In the genomic region with DNA sequence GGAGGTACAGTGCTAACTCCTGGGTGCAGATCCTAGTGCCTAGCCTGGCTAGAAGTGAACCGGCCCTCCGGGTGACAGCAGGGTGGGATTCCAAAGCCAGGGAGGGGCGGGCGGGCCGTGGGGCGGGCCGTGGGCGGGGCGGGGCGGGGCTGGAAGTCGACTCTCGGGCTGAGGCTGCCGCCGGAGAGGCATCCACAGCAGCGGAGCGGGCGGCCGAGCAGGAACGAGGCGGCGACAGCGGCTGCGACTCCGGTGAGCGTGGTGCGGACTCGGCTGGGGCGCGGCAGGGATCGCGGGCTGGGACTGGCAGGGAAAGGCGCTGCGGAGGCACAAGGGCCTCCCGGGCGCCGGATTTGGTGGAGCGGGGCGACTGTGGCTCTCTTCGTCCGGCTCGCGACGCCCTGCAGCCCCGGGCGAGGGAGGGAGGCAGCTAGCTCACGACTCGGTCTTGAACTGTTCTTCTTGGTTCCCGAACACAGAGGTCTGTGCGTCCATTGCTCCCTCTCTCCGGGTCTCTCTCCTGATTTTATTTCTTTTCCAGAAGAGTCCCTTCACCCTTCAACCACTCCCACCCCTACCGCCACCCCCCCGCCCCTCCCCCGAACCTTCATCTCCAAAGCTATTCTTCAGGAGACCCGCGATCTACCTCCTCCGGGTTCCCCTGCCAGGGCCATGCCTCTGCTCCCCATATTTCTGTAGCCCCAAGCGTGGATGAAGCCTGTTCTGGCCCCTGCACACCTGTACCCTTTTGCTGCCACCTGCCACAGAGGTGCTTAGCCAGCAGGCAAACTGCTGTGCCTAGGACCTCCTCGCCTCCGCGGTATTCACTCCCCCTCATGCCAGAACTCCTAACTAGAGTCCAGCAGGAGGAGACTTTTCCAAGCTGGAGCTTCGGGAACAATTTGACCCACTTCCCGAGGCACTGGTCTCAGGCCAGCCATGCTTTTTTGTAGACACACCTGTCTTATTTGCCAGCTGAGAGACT, we compare ENCODE assay signal across 8 mouse cellular contexts. TPM values are rescaled to one million over a fixed set of nuclear protein-coding genes. Genes with fewer than 3 reads are reported as not detected.
DNase-seq lines count a peak whose midpoint lies in the region; ATAC-seq and TF ChIP-seq lines count a peak whose summit lies in the region.

A gene (plus strand): TSS at position 153 of the 985 bp plus-strand sequence.

- H3K9ac ChIP-seq in intestine, embryonic 15.5 days = peak within 1 kb of the TSS; percentile 71

- TF ChIP-seq CTCF in small intestine, adult 2 months (IDR thresholded peaks at IDR 0.05; ENCODE audit: extremely low read depth, insufficient read length, insufficient replicate concordance, low read depth, low read length) = no peak

- ATAC-seq in intestine, embryonic 15.5 days = peak; percentile 90

- peak; percentile 91 for DNase-seq in adrenal gland, adult 2 months
- DNase-seq in embryo, embryonic 10.5 days (ENCODE audit: low spot score) = peak; percentile 78
- DNase-seq in gastrocnemius, postnatal 4 days (ENCODE audit: low spot score in 2 of 2) = peak; percentile 55 to 80
- peak; percentile 84 for DNase-seq in limb, embryonic 10.5 days (ENCODE audit: low spot score)
- DNase-seq in midbrain, embryonic 10.5 days (ENCODE audit: low spot score) = peak; percentile 83
- no peak for DNase-seq in MN1 (ENCODE audit: low spot score)

- TF ChIP-seq POLR2A in small intestine, adult 2 months (IDR thresholded peaks at IDR 0.05; ENCODE audit: low read depth, low read length) = peak; percentile 80

- WGBS in intestine, embryonic 15.5 days = under 1% methylated on average over 61 of the region's 62 CpGs
- under 1% methylated on average over 58 of the region's 62 CpGs for WGBS in limb, embryonic 10.5 days
- WGBS in midbrain, embryonic 10.5 days = under 1% methylated on average over 61 of the region's 62 CpGs
- WGBS in small intestine, adult 2 months = 1% methylated on average over 55 of the region's 62 CpGs

- peak within 1 kb of the TSS; percentile 90 for H3K4me2 ChIP-seq in intestine, embryonic 15.5 days (replicated peaks)

- no peaks in the 10 kb centered on the region for H3K27me3 ChIP-seq in intestine, embryonic 15.5 days (replicated peaks)
- H3K27me3 ChIP-seq in limb, embryonic 10.5 days (ENCODE audit: low read depth, poor library complexity, severe bottlenecking) = peaks cover 13% of the 10 kb centered on the region
- peaks cover 27% of the 10 kb centered on the region for H3K27me3 ChIP-seq in midbrain, embryonic 10.5 days (ENCODE audit: low read depth, poor library complexity, severe bottlenecking)
- H3K27me3 ChIP-seq in small intestine, adult 2 months (ENCODE audit: control insufficient read depth, insufficient read depth, low read length) = no peaks in the 10 kb centered on the region

- peaks cover 28% of the 10 kb centered on the region for H3K4me1 ChIP-seq in intestine, embryonic 15.5 days (replicated peaks)
- H3K4me1 ChIP-seq in limb, embryonic 10.5 days = peaks cover 26% of the 10 kb centered on the region
- H3K4me1 ChIP-seq in midbrain, embryonic 10.5 days = peaks cover 28% of the 10 kb centered on the region
- peaks cover 17% of the 10 kb centered on the region for H3K4me1 ChIP-seq in small intestine, adult 2 months (ENCODE audit: control insufficient read depth, insufficient read depth, insufficient read length, low read length)

- peak within 1 kb of the TSS; percentile 72 for H3K4me3 ChIP-seq in intestine, embryonic 15.5 days (replicated peaks)
- peak within 1 kb of the TSS; percentile 71 for H3K4me3 ChIP-seq in limb, embryonic 10.5 days
- H3K4me3 ChIP-seq in midbrain, embryonic 10.5 days = peak within 1 kb of the TSS; percentile 76
- H3K4me3 ChIP-seq in small intestine, adult 2 months (ENCODE audit: low read depth, low read length) = peak within 1 kb of the TSS; percentile 92

- peak within 1 kb of the TSS; percentile 78; the same call in 1 of the 2 replicates for H3K27ac ChIP-seq in intestine, embryonic 15.5 days
- H3K27ac ChIP-seq in limb, embryonic 10.5 days = peak within 1 kb of the TSS; percentile 85
- H3K27ac ChIP-seq in midbrain, embryonic 10.5 days (replicated peaks) = peak within 1 kb of the TSS; percentile 88
- peak within 1 kb of the TSS; percentile 48; the same call in 1 of the 2 replicates for H3K27ac ChIP-seq in small intestine, adult 2 months (ENCODE audit: insufficient read depth, low read depth, low read length)

- no peaks in the 10 kb centered on the region for H3K36me3 ChIP-seq in intestine, embryonic 15.5 days
- H3K36me3 ChIP-seq in limb, embryonic 10.5 days = no peaks in the 10 kb centered on the region
- no peaks in the 10 kb centered on the region for H3K36me3 ChIP-seq in midbrain, embryonic 10.5 days
- H3K36me3 ChIP-seq in small intestine, adult 2 months (ENCODE audit: control insufficient read depth, insufficient read depth, low read length) = no peaks in the 10 kb centered on the region

- H3K9me3 ChIP-seq in intestine, embryonic 15.5 days = no peaks in the 10 kb centered on the region
- no peaks in the 10 kb centered on the region for H3K9me3 ChIP-seq in limb, embryonic 10.5 days (replicated peaks)
- H3K9me3 ChIP-seq in midbrain, embryonic 10.5 days (replicated peaks) = no peaks in the 10 kb centered on the region

RNA-seq across cellular contexts. Expression of the gene that starts here (rescaled TPM):
- total RNA-seq in adrenal gland, adult 2 months (2021) = 10 to 100 TPM; 19.7 to 20.0 TPM
- 5.2 and 7.1 TPM in 2 replicates for polyA plus RNA-seq in adrenal gland, adult 2 months (2012; rRNA removed)
- total RNA-seq in gastrocnemius, postnatal 4 days (2021) = 10 to 100 TPM; 12.8 to 15.9 TPM
- polyA plus RNA-seq in intestine, embryonic 15.5 days (2015; fragmentation: Nextera tagmentation; extraction: Ambion mirVana) = 9.5 and 10.3 TPM in 2 replicates
- 4.9 and 6.5 TPM in 2 replicates for polyA plus RNA-seq in limb, embryonic 10.5 days (2016; fragmentation: Nextera tagmentation; extraction: Ambion mirVana)
- polyA plus RNA-seq in midbrain, embryonic 10.5 days (2016; fragmentation: Nextera tagmentation; extraction: Ambion mirVana) = 9.2 and 11.2 TPM in 2 replicates
- polyA plus RNA-seq in small intestine, adult 2 months (2012; rRNA removed) = 0.34 and 0.70 TPM in 2 replicates
